22 mouse cellular contexts compared by ENCODE assay signal in genomic region chr13:37689127-37689777, GRCm38 (mm10).
A peak's percentile ranks its signal among the peaks of the same experiment; 100 is the strongest.
DNase-seq lines count a peak whose midpoint lies in the region; ATAC-seq and TF ChIP-seq lines count a peak whose summit lies in the region.
"Had no signal": no experiment of that assay in that cellular context is flagged by ENCODE, and none has a peak within 500 bp of the region (broad histone marks: within the 10 kb centered on the region; RNA-seq: fewer than 3 reads in every experiment).

No protein-coding gene starts in this region.

- WGBS in liver, postnatal 0 days (ENCODE audit: insufficient replicate concordance), result 64% methylated on average over 6 of the region's 6 CpGs
- WGBS in liver, embryonic 11.5 days, result 83% methylated on average over 6 of the region's 6 CpGs

- no peaks in the 10 kb centered on the region for H3K36me3 ChIP-seq in liver, postnatal 0 days (replicated peaks; ENCODE audit: insufficient read depth, low read length)
- no peaks in the 10 kb centered on the region for H3K36me3 ChIP-seq in liver, embryonic 11.5 days (ENCODE audit: control insufficient read depth, insufficient read depth, low read length)
- H3K36me3 ChIP-seq: embryonic facial prominence, embryonic 15.5 days; forebrain, embryonic 10.5 days; G1E; heart, embryonic 12.5 days had no signal

- ATAC-seq in liver, postnatal 0 days, result peak; percentile 96
- no peak for ATAC-seq in liver, embryonic 11.5 days (replicated peaks; ENCODE audit: low FRiP score)
- peak; percentile 96 for ATAC-seq in granulocyte monocyte progenitor cell, adult 5-6 weeks (replicated peaks; ENCODE audit: poor library complexity, severe bottlenecking)
- ATAC-seq: CD4-positive, CD25-positive, alpha-beta regulatory T cell, adult 4 months; forebrain, embryonic 14.5 days; hindbrain, postnatal 0 days had no signal

- TF ChIP-seq EP300 in liver, postnatal 0 days (IDR thresholded peaks at IDR 0.05; ENCODE audit: low read depth), result peak; percentile 34; the same call in 1 of the 2 replicates

- no peaks in the 10 kb centered on the region for H3K4me1 ChIP-seq in liver, postnatal 0 days (ENCODE audit: insufficient read depth)
- H3K4me1 ChIP-seq in liver, embryonic 11.5 days (replicated peaks; ENCODE audit: control insufficient read depth, insufficient read depth, low read length), result no peaks in the 10 kb centered on the region
- H3K4me1 ChIP-seq: embryonic facial prominence, embryonic 15.5 days; forebrain, embryonic 10.5 days; heart, embryonic 12.5 days had no signal

- H3K4me3 ChIP-seq in liver, postnatal 0 days (ENCODE audit: low read depth, low read length), result no peak overlapping the region
- H3K4me3 ChIP-seq in liver, embryonic 11.5 days (ENCODE audit: low read depth, low read length), result no peak overlapping the region
- H3K4me3 ChIP-seq: embryonic facial prominence, embryonic 15.5 days; erythroblast, embryonic 14.5 days; forebrain, embryonic 10.5 days; heart, embryonic 12.5 days had no signal

- TF ChIP-seq CTCF in liver, postnatal 0 days (IDR thresholded peaks at IDR 0.05; ENCODE audit: low read depth), result no peak

- H3K27ac ChIP-seq in liver, postnatal 0 days (ENCODE audit: low read depth), result peak overlapping the region; percentile 76
- no peak overlapping the region for H3K27ac ChIP-seq in liver, embryonic 11.5 days (ENCODE audit: low read depth, low read length)
- H3K27ac ChIP-seq: embryonic facial prominence, embryonic 15.5 days; forebrain, embryonic 10.5 days; hindbrain, postnatal 0 days had no signal

- H3K9me3 ChIP-seq in liver, postnatal 0 days (ENCODE audit: low read length), result no peaks in the 10 kb centered on the region
- H3K9me3 ChIP-seq in liver, embryonic 11.5 days (ENCODE audit: control insufficient read depth, low read length), result no peaks in the 10 kb centered on the region
- H3K9me3 ChIP-seq: embryonic facial prominence, embryonic 15.5 days had no signal

- DNase-seq in liver, postnatal 0 days, result peak; percentile 68
- DNase-seq in liver, embryonic 11.5 days (ENCODE audit: low spot score), result no peak
- peak; percentile 47 for DNase-seq in adrenal gland, postnatal 10 days
- DNase-seq in lung, postnatal 10 days, result no peak
- DNase-seq in frontal cortex, postnatal 14 days (ENCODE audit: low spot score in 2 of 2), result no peak
- DNase-seq in heart, postnatal 4 days, result no peak
- DNase-seq: B cell, adult 2 months; cerebellum, adult 11 months; cerebellum, adult 8-10 months; cerebellum, postnatal 14 days; embryo, embryonic 11 days; gastrocnemius, postnatal 14 days; kidney, adult 11 months had no signal

- H3K4me2 ChIP-seq in liver, postnatal 0 days (ENCODE audit: low read depth, low read length), result no peak overlapping the region
- no peak overlapping the region for H3K4me2 ChIP-seq in liver, embryonic 11.5 days
- H3K4me2 ChIP-seq: embryonic facial prominence, embryonic 15.5 days; heart, embryonic 12.5 days had no signal

- no peaks in the 10 kb centered on the region for H3K27me3 ChIP-seq in liver, postnatal 0 days (ENCODE audit: insufficient read depth, low read length)
- no peaks in the 10 kb centered on the region for H3K27me3 ChIP-seq in liver, embryonic 11.5 days (replicated peaks; ENCODE audit: control insufficient read depth, insufficient read depth, low read length)
- H3K27me3 ChIP-seq: embryonic facial prominence, embryonic 15.5 days had no signal

- H3K9ac ChIP-seq in liver, postnatal 0 days (replicated peaks), result no peak overlapping the region
- H3K9ac ChIP-seq in liver, embryonic 11.5 days (ENCODE audit: low read depth, low read length), result no peak overlapping the region
- H3K9ac ChIP-seq: embryonic facial prominence, embryonic 15.5 days; heart, embryonic 12.5 days had no signal

Comparison
In these comparisons a context has a peak if more than half of its experiments do, and no peak if none do; other contexts are left out.
1. DNase-seq: peak in liver, postnatal 0 days (single experiment) and adrenal gland, postnatal 10 days (single experiment); none in liver, embryonic 11.5 days (single experiment), lung, postnatal 10 days (single experiment), frontal cortex, postnatal 14 days (0 of 2) and heart, postnatal 4 days (single experiment).